Mouse (Mus musculus): Measurements from ENCODE around the gene Tfpi2. TPM values are rescaled to one million over a fixed set of nuclear protein-coding genes. Genes with fewer than 3 reads are reported as not detected.

The Tfpi2 gene
- total RNA-seq (2023): not detected

GRCm38 (mm10) chr6:3988750-3989149 lies at the start of gene Tfpi2:
Tfpi2 (minus strand) TSS chr6:3988919.

GRCm38 (mm10) chr6:4003890-4004306 lies 15.2 kb upstream of the Tfpi2 start, which contains the start of gene Gng11:
Gng11 (plus strand) TSS chr6:4003904.

GRCm38 (mm10) chr6:3993492-3993891 lies 4.8 kb upstream of the Tfpi2 start, which contains the start of gene Gngt1:
Gngt1 (plus strand) TSS chr6:3993792.

Other genes with a start within 250 kb of the Tfpi2 start
- gene Calcr, start 224.2 kb downstream of the Tfpi2 start, total RNA-seq (2023): not detected
- gene Gngt1, start 4.9 kb upstream of the Tfpi2 start, total RNA-seq (2023): not detected
- gene Gng11, start 15.0 kb upstream of the Tfpi2 start, total RNA-seq (2023): not detected
- gene Bet1, start 98.1 kb upstream of the Tfpi2 start, total RNA-seq (2023): 10 to 100 TPM; 12.6 to 16.9 TPM

Measured in B cell, adult 67 days (primary cell).